Mouse (Mus musculus) thymus, adult 2 months (tissue): ENCODE results near the gene Chd3. TPM values are rescaled to one million over a fixed set of nuclear protein-coding genes. Genes with fewer than 3 reads are reported as not detected.

ENCODE experiments used
- DNase-seq: peaks from one replicate; pipeline ENCODE4 v3.0.0; 2021
- H3K27ac ChIP-seq: fragments of 200-500 bp; 2 replicates; pipeline ENCODE4 v1.5.1; 2012; ENCODE audit warnings: low read length, control low read depth; ENCODE audit not compliant: control insufficient read depth, insufficient read depth
- H3K27me3 ChIP-seq: fragments of 200-500 bp; 2 replicates; pipeline ENCODE4 v1.6.1; 2012; ENCODE audit warnings: mild to moderate bottlenecking, low read length, moderate library complexity, mixed read lengths; ENCODE audit not compliant: control insufficient read depth, insufficient read depth
- H3K36me3 ChIP-seq: fragments of 200-500 bp; 2 replicates; pipeline ENCODE4 v1.6.1; 2012; ENCODE audit warnings: mild to moderate bottlenecking, low read length, moderate library complexity; ENCODE audit not compliant: control insufficient read depth, insufficient read depth
- H3K4me1 ChIP-seq: fragments of 200-500 bp; replicated peaks from 2 replicates; pipeline ENCODE4 v1.6.1; 2012; ENCODE audit warnings: low read length; ENCODE audit not compliant: control insufficient read depth, insufficient read depth
- H3K4me3 ChIP-seq: fragments of 200-500 bp; 2 replicates; pipeline ENCODE4 v1.5.1; 2012; ENCODE audit warnings: mild to moderate bottlenecking, low read length, control low read depth, moderate library complexity; ENCODE audit not compliant: control insufficient read depth, insufficient read depth
- CTCF ChIP-seq: fragments of 200-500 bp; IDR thresholded peaks from 2 replicates; pipeline ENCODE4 v1.5.1; 2012; ENCODE audit warnings: mild to moderate bottlenecking, control low read depth, low read length, moderate library complexity, borderline replicate concordance; ENCODE audit not compliant: control insufficient read depth, poor library complexity, insufficient read depth; ENCODE audit errors: extremely low read depth
- POLR2A ChIP-seq: fragments of 200-500 bp; IDR thresholded peaks from 2 replicates; pipeline ENCODE4 v1.6.1; 2012; ENCODE audit warnings: mild to moderate bottlenecking, low read length, control low read depth, moderate library complexity; ENCODE audit not compliant: control insufficient read depth, poor library complexity, insufficient read depth; ENCODE audit errors: extremely low read depth
- WGBS: fragments of 180-500 bp; shearing (Covaris S2); methylation state at CpG from one replicate; pipeline ENCODE4 v1.1.7; 2018; 5-methylcytosine and 5-hydroxymethylcytosine counted together
- polyA plus RNA-seq: library from polyadenylated mRNA; depleted of rRNA; stranded (reverse); fragments of >200 nt; gene quantifications from 2 replicates; pipeline ENCODE4 v1.2.3, GENCODE M21; 2012

Gene Chd3
- polyA plus RNA-seq, 1 experiment: 280 TPM

GRCm38 (mm10) chr11:69340161-69341131 lies 28.8 kb downstream of the Chd3 start, which contains the start of gene Rnf227:
TSS of gene Rnf227 (plus strand) at chr11:69340461.
- DNase-seq: peak; percentile 75
- Histone ChIP-seq H3K27me3 (no peaks in the 10 kb centered on the region), H3K36me3 (peaks cover 5% of the 10 kb centered on the region; the same call in 1 of the 2 replicates), H3K4me1 (peaks cover 15% of the 10 kb centered on the region), H3K27ac (no peak within 1 kb of the TSS), H3K4me3 (peak within 1 kb of the TSS; percentile 90)
- TF ChIP-seq POLR2A: no peak
- TF ChIP-seq CTCF: peak; percentile 30; the same call in 1 of the 2 replicates
- 3% methylated on average over 99 of the region's 99 CpGs for WGBS

GRCm38 (mm10) chr11:69334796-69335195 lies 34.4 kb downstream of the Chd3 start:
- H3K4me3 ChIP-seq: no peak overlapping the region
- H3K4me1 ChIP-seq: peaks cover 20% of the 10 kb centered on the region
- H3K36me3 ChIP-seq: no peaks in the 10 kb centered on the region
- 90% methylated on average over 4 of the region's 4 CpGs for WGBS
- no peaks in the 10 kb centered on the region for H3K27me3 ChIP-seq
- no peak for DNase-seq
- TF ChIP-seq POLR2A: no peak
- no peak for TF ChIP-seq CTCF
- H3K27ac ChIP-seq: no peak overlapping the region

GRCm38 (mm10) chr11:69333922-69334321 lies 35.3 kb downstream of the Chd3 start:
- no peaks in the 10 kb centered on the region for H3K36me3 ChIP-seq
- TF ChIP-seq CTCF (no peak), POLR2A (no peak)
- no peaks in the 10 kb centered on the region for H3K27me3 ChIP-seq
- no peak overlapping the region for H3K27ac ChIP-seq
- DNase-seq: no peak
- 14% methylated on average over 3 of the region's 3 CpGs for WGBS
- H3K4me3 ChIP-seq: no peak overlapping the region
- H3K4me1 ChIP-seq: peaks cover 15% of the 10 kb centered on the region

GRCm38 (mm10) chr11:69332713-69333253 lies 36.4 kb downstream of the Chd3 start:
- WGBS: 61% methylated on average over 8 of the region's 8 CpGs
- TF ChIP-seq POLR2A: no peak
- TF ChIP-seq CTCF: no peak
- no peaks in the 10 kb centered on the region for H3K27me3 ChIP-seq
- no peak overlapping the region for H3K4me3 ChIP-seq
- no peak for DNase-seq
- no peaks in the 10 kb centered on the region for H3K36me3 ChIP-seq
- peaks cover 15% of the 10 kb centered on the region for H3K4me1 ChIP-seq
- no peak overlapping the region for H3K27ac ChIP-seq

- Histone ChIP-seq H3K4me1 (peaks cover 17% of the 10 kb centered on the region), H3K27ac (no peak overlapping the region), H3K36me3 (no peaks in the 10 kb centered on the region), H3K4me3 (peak overlapping the region; percentile 87), H3K27me3 (no peaks in the 10 kb centered on the region)
- 2% methylated on average over 24 of the region's 24 CpGs for WGBS
- peak; percentile 79 for DNase-seq
- no peak for TF ChIP-seq CTCF
- peak; percentile 43; the same call in 1 of the 2 replicates for TF ChIP-seq POLR2A
Observed at GRCm38 (mm10) chr11:69331929-69332405, 37.2 kb downstream of the Chd3 start.

GRCm38 (mm10) chr11:69331152-69331551 lies 38.1 kb downstream of the Chd3 start:
- Histone ChIP-seq H3K36me3 (no peaks in the 10 kb centered on the region), H3K4me3 (no peak overlapping the region), H3K27me3 (no peaks in the 10 kb centered on the region), H3K27ac (no peak overlapping the region), H3K4me1 (peaks cover 25% of the 10 kb centered on the region)
- 97% methylated on average over 6 of the region's 6 CpGs for WGBS
- DNase-seq: no peak
- TF ChIP-seq POLR2A: no peak
- no peak for TF ChIP-seq CTCF
